Mouse (Mus musculus): ENCODE measurements around the gene Rsph9. TPM values are rescaled to one million over a fixed set of nuclear protein-coding genes. Genes with fewer than 3 reads are reported as not detected.
A peak's percentile ranks its signal among the peaks of the same experiment; 100 is the strongest.

The Rsph9 gene
- polyA plus RNA-seq, 1 experiment from 2014 or later, result 19.9 TPM

DNA sequence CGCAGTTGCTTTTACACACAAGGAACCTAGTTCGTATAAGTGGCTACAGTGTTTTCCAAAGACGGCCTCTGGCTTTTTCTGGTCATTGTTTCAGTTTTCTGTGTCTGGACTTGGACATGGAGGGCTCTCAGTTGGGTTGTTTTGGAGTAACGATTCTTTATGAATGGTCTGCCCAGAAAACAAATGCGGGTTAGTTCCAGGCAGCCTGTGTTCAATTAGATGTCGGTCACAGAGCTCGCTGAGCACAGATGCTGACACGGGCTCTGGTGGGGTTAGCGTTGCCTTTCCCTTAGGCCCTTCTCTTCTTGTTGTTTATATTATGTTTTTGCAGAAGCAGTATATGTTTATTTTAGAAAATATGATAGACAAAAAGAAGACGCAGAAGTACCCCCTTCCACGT is 27.9 kb downstream of the Rsph9 start:
- ATAC-seq (ENCODE audit: low read depth), result no peak
- Histone ChIP-seq H3K4me2 (no peak overlapping the region), H3K36me3 (peaks cover 49% of the 10 kb centered on the region), H3K9ac (no peak overlapping the region), H3K9me3 (no peaks in the 10 kb centered on the region), H3K27me3 (no peaks in the 10 kb centered on the region), H3K27ac (replicated peaks) (no peak overlapping the region), H3K4me1 (replicated peaks) (peaks cover 26% of the 10 kb centered on the region), H3K4me3 (no peak overlapping the region)
- 85% methylated on average over 11 of the region's 11 CpGs for WGBS

GRCm38 (mm10) chr17:46115489-46115888 is 28.5 kb downstream of the Rsph9 start:
- H3K9ac ChIP-seq, result no peak overlapping the region
- no peak overlapping the region for H3K4me3 ChIP-seq
- peaks cover 26% of the 10 kb centered on the region for H3K4me1 ChIP-seq (replicated peaks)
- H3K27me3 ChIP-seq, result no peaks in the 10 kb centered on the region
- H3K36me3 ChIP-seq, result peaks cover 49% of the 10 kb centered on the region
- WGBS, result 70% methylated on average over 2 of the region's 2 CpGs
- no peak overlapping the region for H3K4me2 ChIP-seq
- no peak for ATAC-seq (ENCODE audit: low read depth)
- no peaks in the 10 kb centered on the region for H3K9me3 ChIP-seq
- H3K27ac ChIP-seq (replicated peaks), result no peak overlapping the region

- H3K27me3 ChIP-seq, result peaks cover 30% of the 10 kb centered on the region
- H3K9ac ChIP-seq, result peak within 1 kb of the TSS; percentile 87
- peaks cover 15% of the 10 kb centered on the region for H3K4me1 ChIP-seq (replicated peaks)
- peak within 1 kb of the TSS; percentile 80 for H3K27ac ChIP-seq (replicated peaks)
- peak within 1 kb of the TSS; percentile 89 for H3K4me3 ChIP-seq
- H3K36me3 ChIP-seq, result peaks cover 11% of the 10 kb centered on the region; the same call in 1 of the 2 replicates
- H3K9me3 ChIP-seq, result no peaks in the 10 kb centered on the region
- ATAC-seq (ENCODE audit: low read depth), result peak; percentile 98
- 5% methylated on average over 38 of the region's 38 CpGs for WGBS
- H3K4me2 ChIP-seq, result peak within 1 kb of the TSS; percentile 91
These were observed 33.4 kb downstream of the Rsph9 start, which contains the start of gene Mrps18a for GRCm38 (mm10) chr17:46110402-46111289. Mrps18a (plus strand) TSS chr17:46110986.

- no peak overlapping the region for H3K27ac ChIP-seq (replicated peaks)
- WGBS, result 81% methylated on average over 4 of the region's 4 CpGs
These were observed 35.7 kb downstream of the Rsph9 start for GRCm38 (mm10) chr17:46108286-46108685.

DNA sequence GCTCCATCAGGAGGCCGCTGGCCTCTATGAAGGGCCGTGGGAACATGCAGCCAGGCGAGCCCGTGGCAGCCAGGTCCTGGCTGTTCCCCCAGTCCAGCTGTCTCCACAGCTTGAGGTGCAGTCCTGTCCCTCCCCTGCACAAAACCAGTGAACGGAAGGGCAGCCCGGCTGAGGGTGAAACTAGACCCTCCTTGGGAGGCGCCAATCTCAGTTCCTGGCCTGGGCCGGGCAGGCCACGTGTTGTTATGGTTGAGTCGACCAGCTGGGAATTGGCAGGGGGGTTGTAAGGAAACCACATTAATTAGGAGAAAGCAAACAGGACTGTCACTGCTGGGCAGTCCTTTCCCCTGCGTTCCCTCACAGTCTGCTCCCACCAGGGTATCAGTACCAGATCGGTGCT is 39.5 kb downstream of the Rsph9 start:
- Histone ChIP-seq H3K36me3 (no peaks in the 10 kb centered on the region), H3K9ac (no peak overlapping the region), H3K4me3 (no peak overlapping the region), H3K9me3 (no peaks in the 10 kb centered on the region), H3K27me3 (peaks cover 24% of the 10 kb centered on the region), H3K27ac (replicated peaks) (no peak overlapping the region), H3K4me1 (replicated peaks) (no peaks in the 10 kb centered on the region), H3K4me2 (0 out of 2 replicates have a peak overlapping the region, but pooled peaks have one; percentile 7)
- ATAC-seq (ENCODE audit: low read depth), result no peak
- WGBS, result 45% methylated on average over 12 of the region's 12 CpGs

More at GRCm38 (mm10) chr17:46108286-46108685, 35.7 kb downstream of the Rsph9 start:
- Histone ChIP-seq H3K4me3 (no peak overlapping the region), H3K27me3 (peaks cover 30% of the 10 kb centered on the region), H3K9me3 (no peaks in the 10 kb centered on the region), H3K9ac (no peak overlapping the region), H3K4me1 (replicated peaks) (peaks cover 15% of the 10 kb centered on the region), H3K36me3 (0 out of 2 replicates have a peak, but pooled peaks cover 2% of the 10 kb centered on the region), H3K4me2 (no peak overlapping the region)
- ATAC-seq (ENCODE audit: low read depth), result no peak

DNA sequence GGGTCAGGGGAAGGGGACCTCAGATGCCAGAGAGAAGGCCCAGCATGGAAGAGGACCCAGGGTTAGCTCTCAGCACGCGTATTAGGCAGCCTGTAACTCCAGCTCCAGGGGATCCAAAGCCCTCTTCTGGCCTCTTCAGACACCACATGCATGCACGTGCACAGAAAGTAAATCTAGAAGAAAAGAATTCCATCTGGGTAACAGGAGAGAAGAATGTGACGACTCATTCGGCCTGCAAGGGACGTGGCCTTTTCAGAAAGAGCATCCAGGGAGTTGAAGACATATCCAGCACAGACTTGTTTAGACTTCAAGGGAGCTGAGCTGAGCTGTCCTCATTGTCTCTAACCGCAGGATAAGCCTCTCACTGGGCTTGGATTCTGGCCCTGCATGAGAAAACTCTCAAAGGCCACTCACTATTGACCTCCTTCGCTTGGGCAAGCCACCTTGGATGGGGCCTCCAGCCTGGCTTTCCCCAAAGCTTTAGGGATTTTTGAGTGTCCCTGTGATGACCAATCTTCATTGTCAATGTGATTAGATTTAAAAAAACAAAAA is 41.3 kb downstream of the Rsph9 start:
- ATAC-seq (ENCODE audit: low read depth), result no peak
- Histone ChIP-seq H3K4me2 (no peak overlapping the region), H3K9ac (no peak overlapping the region), H3K27me3 (peaks cover 11% of the 10 kb centered on the region; the same call in 1 of the 2 replicates), H3K4me3 (no peak overlapping the region), H3K4me1 (replicated peaks) (no peaks in the 10 kb centered on the region), H3K9me3 (no peaks in the 10 kb centered on the region), H3K36me3 (no peaks in the 10 kb centered on the region), H3K27ac (replicated peaks) (no peak overlapping the region)
- 59% methylated on average over 8 of the region's 8 CpGs for WGBS

DNA sequence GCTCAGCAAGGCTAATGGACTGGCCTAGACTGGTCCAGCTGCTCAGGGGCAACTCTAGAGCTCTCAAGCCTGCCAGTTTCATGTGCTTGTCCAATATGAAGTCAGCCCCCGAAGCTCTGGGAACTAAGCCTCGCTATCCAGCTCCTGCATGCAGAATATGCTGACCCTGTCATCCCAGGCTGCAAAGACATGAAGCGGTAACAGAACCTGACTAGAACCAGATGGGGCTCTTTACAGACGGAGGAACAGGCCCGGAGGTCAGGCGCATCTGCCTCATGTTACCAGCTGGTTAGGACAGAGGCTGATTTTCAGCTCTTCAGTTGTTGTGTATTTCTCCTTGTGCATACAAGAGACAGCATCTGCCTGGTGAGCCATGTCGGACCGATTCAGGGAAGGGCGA is 42.1 kb downstream of the Rsph9 start:
- WGBS, result 75% methylated on average over 9 of the region's 9 CpGs
- Histone ChIP-seq H3K9me3 (no peaks in the 10 kb centered on the region), H3K36me3 (no peaks in the 10 kb centered on the region), H3K4me1 (replicated peaks) (no peaks in the 10 kb centered on the region), H3K4me3 (no peak overlapping the region), H3K27ac (replicated peaks) (no peak overlapping the region), H3K27me3 (0 out of 2 replicates have a peak, but pooled peaks cover 6% of the 10 kb centered on the region), H3K4me2 (no peak overlapping the region), H3K9ac (no peak overlapping the region)
- ATAC-seq (ENCODE audit: low read depth), result no peak

- ATAC-seq (ENCODE audit: low read depth), result no peak
- Histone ChIP-seq H3K4me2 (no peak overlapping the region), H3K4me1 (replicated peaks) (no peaks in the 10 kb centered on the region), H3K9me3 (no peaks in the 10 kb centered on the region), H3K27ac (replicated peaks) (no peak overlapping the region), H3K27me3 (no peaks in the 10 kb centered on the region), H3K4me3 (no peak overlapping the region), H3K36me3 (no peaks in the 10 kb centered on the region), H3K9ac (no peak overlapping the region)
- WGBS, result 65% methylated on average over 8 of the region's 8 CpGs
These were observed 45.5 kb downstream of the Rsph9 start for GRCm38 (mm10) chr17:46098525-46098924.

GRCm38 (mm10) chr17:46091899-46092298 is 52.1 kb downstream of the Rsph9 start:
- Histone ChIP-seq H3K36me3 (no peaks in the 10 kb centered on the region), H3K9ac (no peak overlapping the region), H3K4me1 (replicated peaks) (0 out of 2 replicates have a peak, but pooled peaks cover under 1% of the 10 kb centered on the region), H3K27ac (replicated peaks) (no peak overlapping the region), H3K9me3 (no peaks in the 10 kb centered on the region), H3K4me3 (no peak overlapping the region), H3K4me2 (no peak overlapping the region), H3K27me3 (no peaks in the 10 kb centered on the region)
- WGBS, result 80% methylated on average over 14 of the region's 14 CpGs
- no peak for ATAC-seq (ENCODE audit: low read depth)

DNA sequence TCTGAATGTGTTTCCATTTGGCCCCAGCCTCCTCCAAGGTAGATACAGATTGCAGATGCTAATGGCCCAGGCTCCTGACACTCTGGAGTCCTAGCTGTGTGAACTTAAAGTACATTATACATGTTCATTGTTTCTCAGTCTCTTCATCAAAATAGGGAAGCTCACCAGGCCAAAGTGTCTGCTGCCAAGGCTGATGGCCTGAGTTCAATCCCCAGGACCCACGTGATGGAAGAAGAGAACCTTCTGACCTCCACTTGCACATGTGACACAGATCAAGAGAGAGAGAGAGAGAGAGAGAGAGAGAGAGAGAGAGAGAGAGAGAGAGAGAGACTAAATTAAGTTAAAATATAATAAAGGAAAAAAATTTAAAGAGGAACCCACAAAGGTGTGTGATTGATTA is 52.7 kb downstream of the Rsph9 start:
- no peak overlapping the region for H3K9ac ChIP-seq
- H3K4me3 ChIP-seq, result no peak overlapping the region
- H3K4me1 ChIP-seq (replicated peaks), result peaks cover 6% of the 10 kb centered on the region
- WGBS, result 96% methylated on average over 1 of the region's 1 CpGs
- no peak overlapping the region for H3K4me2 ChIP-seq
- no peaks in the 10 kb centered on the region for H3K9me3 ChIP-seq
- H3K27me3 ChIP-seq, result no peaks in the 10 kb centered on the region
- no peak for ATAC-seq (ENCODE audit: low read depth)
- H3K27ac ChIP-seq (replicated peaks), result no peak overlapping the region
- no peaks in the 10 kb centered on the region for H3K36me3 ChIP-seq

- Histone ChIP-seq H3K4me2 (no peak overlapping the region), H3K9ac (no peak overlapping the region), H3K4me1 (replicated peaks) (peaks cover 34% of the 10 kb centered on the region), H3K27ac (replicated peaks) (no peak overlapping the region), H3K9me3 (no peaks in the 10 kb centered on the region), H3K36me3 (no peaks in the 10 kb centered on the region), H3K4me3 (no peak overlapping the region), H3K27me3 (no peaks in the 10 kb centered on the region)
- 50% methylated on average over 17 of the region's 17 CpGs for WGBS
- ATAC-seq (ENCODE audit: low read depth), result no peak
These were observed 57.6 kb downstream of the Rsph9 start for GRCm38 (mm10) chr17:46086341-46086870.

DNA sequence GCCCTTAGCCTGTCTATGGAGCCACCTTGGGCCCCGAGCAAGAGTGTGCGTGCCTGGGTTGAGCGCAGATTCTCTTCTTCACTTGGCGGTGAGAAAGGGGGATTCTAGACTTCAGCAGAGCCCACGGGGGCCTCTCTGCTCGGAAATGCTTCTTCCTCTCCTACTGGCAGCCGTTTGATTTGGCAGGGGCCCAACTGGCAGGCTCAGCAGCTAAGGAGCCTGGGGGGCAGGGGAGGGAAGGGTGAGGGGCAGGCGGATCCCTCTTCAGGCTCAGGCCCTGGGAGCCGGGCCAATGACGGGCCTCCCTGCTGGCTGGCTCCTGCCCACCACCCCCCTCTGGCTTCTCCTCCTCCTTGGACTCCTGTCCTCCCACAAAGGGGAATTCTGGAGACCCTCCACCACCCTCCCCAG is 59.9 kb downstream of the Rsph9 start:
- H3K27me3 ChIP-seq, result no peaks in the 10 kb centered on the region
- H3K27ac ChIP-seq (replicated peaks), result peak overlapping the region; percentile 82
- no peaks in the 10 kb centered on the region for H3K36me3 ChIP-seq
- H3K4me3 ChIP-seq, result 0 out of 2 replicates have a peak overlapping the region, but pooled peaks have one; percentile 3
- H3K4me2 ChIP-seq, result peak overlapping the region; percentile 33
- WGBS, result 15% methylated on average over 10 of the region's 10 CpGs
- peak; percentile 92 for ATAC-seq (ENCODE audit: low read depth)
- H3K9ac ChIP-seq, result 0 out of 2 replicates have a peak overlapping the region, but pooled peaks have one; percentile 1
- peaks cover 43% of the 10 kb centered on the region for H3K4me1 ChIP-seq (replicated peaks)
- H3K9me3 ChIP-seq, result no peaks in the 10 kb centered on the region

All from neural tube, embryonic 13.5 days (tissue).